Mouse (Mus musculus) Patski (cell line): ENCODE data around the gene Palm2. TPM values are rescaled to one million over a fixed set of nuclear protein-coding genes. Genes with fewer than 3 reads are reported as not detected.

Source experiments
- ATAC-seq: fragments of 100-300 bp; one replicate; pipeline ENCODE4 v1.8.0; 2021
- CTCF ChIA-PET: fragments of 350-600 bp; sonication (Branson Sonifier 250); formaldehyde crosslinking; loops from one replicate; lab custom pipeline; 2022; ENCODE audit warnings: inconsistent platforms; lab: Charles Lee
- POLR2A ChIA-PET: fragments of 350-600 bp; sonication (Branson Sonifier 250); formaldehyde crosslinking; loops from one replicate; lab custom pipeline; 2022; ENCODE audit warnings: antibody characterized with exemption, inconsistent platforms; lab: Charles Lee
- DNase-seq: peaks from one replicate; pipeline ENCODE4 v3.0.0-alpha.2; 2011; ENCODE audit warnings: low read depth, low spot score
- H3K27me3 ChIP-seq: fragments of 371-371 bp; one replicate; pipeline ENCODE4 v1.5.1; 2021
- CTCF ChIP-seq: fragments of 100-300 bp; IDR thresholded peaks from one replicate; pipeline ENCODE4 v1.5.1; 2021
- in situ Hi-C: fragments of 300-500 bp; cut with MboI; formaldehyde crosslinking; loops from 3 replicates; pipeline ENCODE4 v1.11.1; 2018; ENCODE audit warnings: low pct_unique_long_range_greater_than_20kb, mixed read lengths
- polyA plus RNA-seq: library from polyadenylated mRNA; unstranded; gene quantifications from one replicate; pipeline ENCODE4 v1.2.3, GENCODE M21; 2021

The Palm2 gene
- polyA plus RNA-seq, 1 experiment from 2014 or later = 0.71 TPM

DNA sequence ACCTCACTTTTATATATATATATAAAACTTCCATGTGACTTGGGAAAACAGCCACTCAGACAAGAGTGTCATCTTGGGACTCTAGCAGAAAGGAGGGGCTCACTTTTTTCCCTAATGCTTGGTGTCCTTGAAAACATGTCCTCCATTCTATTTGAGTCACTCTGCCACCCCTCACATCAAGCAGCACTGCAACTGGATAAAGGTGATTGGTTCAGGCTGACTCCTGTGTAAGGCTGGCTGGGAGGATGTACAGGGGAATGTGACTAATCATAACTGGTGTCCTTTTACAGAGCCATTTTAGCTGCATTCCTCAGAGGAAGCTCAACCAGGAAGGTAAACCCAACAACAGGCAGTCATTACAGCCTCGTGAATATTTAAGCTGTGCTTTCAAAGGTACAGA is 200.9 kb downstream of the Palm2 start:
- ChIA-PET CTCF (interaction anchor here (0.8 kb wide), 1 partner anchor 10 kb away, joined by 3 read pairs; no protein-coding TSS in a partner anchor), POLR2A (no interaction called here)
- TF ChIP-seq CTCF = no peak
- ATAC-seq (no peak), DNase-seq (no peak)
- H3K27me3 ChIP-seq = no peaks in the 10 kb centered on the region
- in situ Hi-C loops = no loop called here

DNA sequence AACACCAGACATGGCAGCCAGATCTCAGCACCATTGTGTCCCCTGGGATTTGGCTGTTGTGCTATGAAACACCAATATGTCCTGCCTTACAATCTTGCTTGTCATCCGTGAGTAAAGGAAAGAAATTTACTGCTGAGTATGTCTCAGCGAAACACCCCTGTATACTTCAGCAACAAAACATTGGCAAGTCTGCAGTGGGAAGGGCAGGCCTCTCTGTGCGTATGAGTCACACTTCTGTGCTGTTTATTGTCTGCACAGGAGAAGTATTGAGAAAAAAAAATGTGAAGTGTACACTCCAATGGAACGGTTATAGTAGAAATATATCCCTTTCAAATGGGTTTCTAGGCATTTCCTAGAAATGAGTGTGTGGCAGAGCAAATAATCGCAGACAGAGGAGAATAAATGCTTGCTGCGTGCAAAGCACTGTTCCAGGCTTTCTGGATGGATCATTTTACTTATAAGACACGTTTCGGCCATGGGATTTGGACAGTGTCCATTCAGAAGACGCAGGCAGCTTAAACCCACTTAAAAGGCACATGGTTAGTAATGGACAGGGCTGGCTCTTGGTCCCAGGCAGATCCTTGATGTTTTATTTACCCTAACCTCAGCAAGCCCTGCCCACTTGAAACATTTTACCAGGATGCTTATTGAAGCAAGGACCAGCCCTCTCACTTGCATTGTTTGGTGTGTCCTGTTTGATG is 202.9 kb downstream of the Palm2 start:
- H3K27me3 ChIP-seq = no peaks in the 10 kb centered on the region
- ATAC-seq (peak; percentile 47), DNase-seq (no peak)
- POLR2A ChIA-PET = no interaction called here
- no peak for TF ChIP-seq CTCF
- in situ Hi-C loops = no loop called here
- CTCF ChIA-PET = no interaction called here

DNA sequence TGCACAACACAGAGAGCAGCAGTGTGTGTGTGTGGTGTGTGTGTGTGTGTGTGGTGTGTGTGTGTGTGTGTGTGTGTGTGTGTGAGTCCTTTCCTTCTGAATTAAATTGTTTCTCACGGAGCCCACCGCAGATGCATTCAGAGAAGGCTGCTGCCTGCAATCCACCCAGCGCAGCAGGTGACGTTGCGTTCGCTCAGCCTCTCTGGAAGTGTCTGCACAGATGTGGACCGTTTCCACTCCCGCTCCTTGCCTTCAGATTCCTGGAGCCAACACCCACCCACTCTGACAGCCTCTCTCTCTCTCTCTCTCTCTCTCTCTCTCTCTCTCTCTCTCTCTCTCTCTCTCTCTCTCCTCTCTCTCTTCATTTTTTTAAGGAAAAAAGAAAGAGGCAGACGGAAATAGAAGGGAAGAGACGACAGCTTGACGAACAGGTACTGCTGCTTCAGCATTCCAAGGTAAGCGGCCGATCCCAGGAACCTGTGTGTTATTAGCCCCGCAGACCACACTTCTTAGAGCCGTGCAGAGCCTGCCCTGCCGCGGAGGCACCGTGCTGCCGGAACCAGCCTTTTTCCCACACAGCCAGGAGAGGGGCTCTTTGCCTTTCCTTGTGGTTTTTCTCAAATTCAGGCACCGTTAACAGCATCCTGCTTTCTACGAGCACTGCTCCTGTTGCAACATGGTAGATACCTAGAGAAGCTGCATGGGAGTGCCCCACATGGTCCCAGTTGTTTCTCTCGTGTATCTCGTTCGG is 203.8 kb downstream of the Palm2 start:
- no peak for ATAC-seq
- no peak for DNase-seq
- no peaks in the 10 kb centered on the region for H3K27me3 ChIP-seq
- in situ Hi-C loops = no loop called here
- ChIA-PET CTCF (interaction anchor here (0.8 kb wide), 1 partner anchor 186 kb away, joined by 3 read pairs; no protein-coding TSS in a partner anchor), POLR2A (interaction anchor here (0.6 kb wide), 1 partner anchor 143 kb away, joined by 3 read pairs; no protein-coding TSS in a partner anchor)
- TF ChIP-seq CTCF = no peak

DNA sequence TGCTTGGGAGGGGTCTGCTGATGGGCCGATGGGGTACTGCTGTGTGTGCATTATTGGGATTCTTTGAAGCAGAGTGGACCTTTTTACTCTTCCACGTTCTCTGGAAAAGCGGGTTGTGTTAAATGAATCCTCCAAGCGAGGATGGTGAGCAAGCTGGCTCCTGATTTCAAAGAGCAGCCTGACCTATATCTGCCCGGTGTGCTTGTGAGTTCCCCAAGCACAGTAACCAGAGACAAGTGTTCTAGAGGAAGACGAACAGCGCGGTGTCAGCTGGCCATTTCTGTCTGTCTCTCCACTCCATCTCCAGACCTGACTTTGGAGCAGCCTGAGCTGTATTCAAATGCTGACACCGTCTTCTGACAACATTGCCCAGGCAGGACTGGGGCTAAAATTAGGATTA is 204.9 kb downstream of the Palm2 start:
- no peak for TF ChIP-seq CTCF
- ATAC-seq (no peak), DNase-seq (no peak)
- ChIA-PET CTCF (no interaction called here), POLR2A (no interaction called here)
- in situ Hi-C loops = no loop called here
- H3K27me3 ChIP-seq = no peaks in the 10 kb centered on the region

DNA sequence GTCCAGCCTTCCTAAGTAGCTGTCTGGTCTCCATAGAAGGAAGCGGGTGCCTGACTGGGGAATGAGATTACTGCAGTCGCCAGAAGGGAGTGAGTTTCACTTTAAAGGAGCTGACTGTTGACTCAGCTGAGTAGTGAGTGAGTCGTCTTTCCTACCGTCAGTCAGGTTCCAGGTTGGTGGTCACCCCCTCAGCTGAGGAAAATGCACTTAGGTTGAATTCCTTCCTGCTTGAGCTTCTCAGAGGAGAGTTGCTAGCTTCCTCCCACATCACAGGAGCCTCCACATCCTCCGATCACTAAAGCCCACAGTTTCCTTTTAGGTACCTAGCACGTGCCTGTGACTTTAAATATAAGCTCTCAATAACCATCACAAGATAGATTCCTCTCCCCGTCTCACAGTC is 206.2 kb downstream of the Palm2 start:
- DNase-seq (no peak), ATAC-seq (no peak)
- H3K27me3 ChIP-seq = no peaks in the 10 kb centered on the region
- POLR2A ChIA-PET = interaction anchor here (0.5 kb wide), 1 partner anchor 14 kb away, joined by 3 read pairs; no protein-coding TSS in a partner anchor
- CTCF ChIA-PET = interaction anchor here (1.6 kb wide), 1 partner anchor 31 kb away, joined by 7 read pairs; no protein-coding TSS in a partner anchor
- in situ Hi-C loops = no loop called here
- no peak for TF ChIP-seq CTCF

DNA sequence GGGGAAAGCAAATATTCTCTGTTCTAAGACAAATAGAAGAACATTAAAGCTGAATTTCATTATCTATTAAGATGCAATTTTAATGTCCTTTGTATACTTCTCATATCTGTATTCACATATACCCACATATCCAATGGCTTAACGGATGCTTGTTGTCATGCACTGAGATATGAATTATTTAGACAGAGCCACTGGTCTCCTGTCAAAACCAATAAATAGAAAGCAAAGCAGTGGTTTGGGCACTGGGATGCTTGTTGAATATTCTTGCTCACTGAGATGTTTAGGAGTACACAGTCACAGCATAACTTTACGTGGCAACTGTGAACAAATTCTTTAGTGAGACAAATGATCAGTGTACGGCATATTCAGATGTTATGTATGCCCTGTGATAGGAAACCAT is 206.9 kb downstream of the Palm2 start:
- in situ Hi-C loops = no loop called here
- no peak for ATAC-seq
- no peak for TF ChIP-seq CTCF
- H3K27me3 ChIP-seq = no peaks in the 10 kb centered on the region
- POLR2A ChIA-PET = interaction anchor here (0.5 kb wide), 1 partner anchor 13 kb away, joined by 3 read pairs; no protein-coding TSS in a partner anchor
- CTCF ChIA-PET = interaction anchor here (1.6 kb wide), 1 partner anchor 30 kb away, joined by 7 read pairs; no protein-coding TSS in a partner anchor
- DNase-seq = no peak

DNA sequence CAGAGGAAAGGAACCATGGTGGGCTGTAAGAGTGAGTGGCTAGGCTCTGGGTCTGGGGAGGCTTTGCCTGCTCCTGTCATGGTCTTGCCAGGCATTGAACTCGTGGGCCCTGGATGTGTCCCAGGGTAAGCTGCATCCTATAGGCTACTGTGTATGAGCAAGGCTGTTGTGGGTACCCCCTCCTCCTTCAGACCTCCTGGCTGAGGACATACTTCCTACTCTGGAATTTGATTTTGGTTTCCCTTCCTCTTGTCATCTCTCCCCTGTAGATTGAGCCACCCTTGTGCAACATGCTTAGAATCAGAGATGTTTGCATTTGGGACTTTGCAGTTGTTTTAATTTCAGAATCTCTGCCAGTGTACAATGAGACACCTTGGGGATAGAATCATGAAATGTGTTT is 216.9 kb downstream of the Palm2 start:
- DNase-seq = no peak
- no peak for ATAC-seq
- ChIA-PET CTCF (no interaction called here), POLR2A (no interaction called here)
- TF ChIP-seq CTCF = no peak
- no peaks in the 10 kb centered on the region for H3K27me3 ChIP-seq
- in situ Hi-C loops = no loop called here

DNA sequence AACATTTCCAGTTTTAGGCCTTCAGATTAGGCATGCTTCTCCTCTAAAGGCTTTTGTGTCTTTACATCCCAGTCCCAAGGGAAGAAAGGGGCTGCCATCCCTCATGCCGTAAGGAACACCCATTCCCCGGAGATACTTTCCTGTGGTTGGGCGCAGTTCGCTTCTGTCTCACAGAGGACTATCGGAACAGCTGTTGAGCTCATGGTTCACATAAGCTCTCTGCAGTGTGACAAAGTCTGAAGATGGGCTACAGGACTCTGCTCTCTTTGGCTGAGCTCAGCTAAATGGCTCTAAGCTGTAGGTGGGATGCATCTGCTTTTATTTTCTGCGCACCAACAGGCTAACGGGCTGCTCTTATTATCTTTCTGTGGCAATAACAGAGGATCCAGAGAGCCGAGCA is 217.5 kb downstream of the Palm2 start:
- ATAC-seq = no peak
- no peak for TF ChIP-seq CTCF
- H3K27me3 ChIP-seq = no peaks in the 10 kb centered on the region
- in situ Hi-C loops = no loop called here
- DNase-seq = no peak
- ChIA-PET POLR2A (interaction anchor here (0.6 kb wide), 1 partner anchor 106 kb away, joined by 3 read pairs; no protein-coding TSS in a partner anchor), CTCF (no interaction called here)

DNA sequence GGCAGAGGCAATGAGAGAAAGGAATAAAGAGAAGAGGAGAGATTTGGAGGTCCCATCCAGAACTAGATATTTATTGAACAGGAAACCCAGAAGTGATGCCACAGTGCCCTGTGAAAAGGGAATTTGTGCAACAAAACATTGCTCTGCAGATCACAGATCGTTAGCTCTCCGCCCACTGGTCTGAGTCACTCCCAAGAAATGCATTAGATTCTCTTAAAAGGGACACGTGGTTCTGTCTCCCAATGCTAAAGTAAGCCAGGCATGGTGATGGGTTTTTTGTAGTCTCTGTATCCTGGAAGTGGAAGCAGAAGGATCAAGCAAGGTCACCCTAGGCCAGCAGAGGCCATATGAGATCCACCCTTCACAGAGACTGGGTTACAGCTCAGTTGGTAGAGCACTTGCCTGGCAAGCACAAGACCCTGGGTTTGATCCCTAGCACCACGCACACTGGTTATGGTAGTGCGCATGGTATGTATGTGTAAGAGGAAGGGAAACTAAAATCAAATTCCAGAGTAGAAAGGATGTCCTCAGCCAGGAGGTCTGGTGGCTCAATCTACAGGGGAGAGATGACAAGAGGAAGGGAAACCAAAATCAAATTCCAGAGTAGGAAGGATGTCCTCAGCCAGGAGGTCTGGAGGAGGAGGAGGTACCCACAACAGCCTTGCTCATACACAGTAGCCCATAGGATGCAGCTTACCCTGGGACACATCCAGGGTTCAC is 218.3 kb downstream of the Palm2 start:
- POLR2A ChIA-PET = interaction anchor here (0.6 kb wide), 1 partner anchor 105 kb away, joined by 3 read pairs; no protein-coding TSS in a partner anchor
- ATAC-seq (peak; percentile 78), DNase-seq (no peak)
- no peak for TF ChIP-seq CTCF
- in situ Hi-C loops = no loop called here
- H3K27me3 ChIP-seq = no peaks in the 10 kb centered on the region
- CTCF ChIA-PET = no interaction called here

DNA sequence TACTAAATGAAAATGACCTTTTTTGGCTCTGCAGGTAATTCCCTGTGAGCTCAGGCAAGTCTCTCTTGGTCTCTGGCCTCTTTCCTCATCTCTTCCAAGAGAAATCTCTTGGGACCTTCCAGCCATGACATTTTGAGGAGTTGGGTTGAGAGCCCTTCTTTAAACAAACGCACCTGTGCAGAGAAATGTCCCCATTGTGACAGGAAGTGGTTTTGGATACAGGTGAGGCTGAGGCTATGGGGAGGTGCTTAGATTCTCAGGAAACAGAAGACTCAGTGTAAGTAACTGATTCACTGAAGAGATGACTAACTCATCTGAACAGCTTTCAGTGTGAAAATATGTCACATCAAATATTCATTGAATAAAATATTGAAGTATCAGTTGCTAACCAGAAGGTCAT is 221.9 kb downstream of the Palm2 start:
- CTCF ChIA-PET = no interaction called here
- ATAC-seq = no peak

More for the DNA sequence above, 221.9 kb downstream of the Palm2 start:
- H3K27me3 ChIP-seq = no peaks in the 10 kb centered on the region
- in situ Hi-C loops = no loop called here
- no peak for TF ChIP-seq CTCF
- POLR2A ChIA-PET = no interaction called here
- no peak for DNase-seq
